Mouse (Mus musculus): Measurements from ENCODE around the gene Gm8104.
"Not testable (repeated sequence)": the region's sequence is repeated elsewhere in the genome, so short reads cannot be mapped to it uniquely, and the experiment has no call there.

Gene Gm8104

DNA sequence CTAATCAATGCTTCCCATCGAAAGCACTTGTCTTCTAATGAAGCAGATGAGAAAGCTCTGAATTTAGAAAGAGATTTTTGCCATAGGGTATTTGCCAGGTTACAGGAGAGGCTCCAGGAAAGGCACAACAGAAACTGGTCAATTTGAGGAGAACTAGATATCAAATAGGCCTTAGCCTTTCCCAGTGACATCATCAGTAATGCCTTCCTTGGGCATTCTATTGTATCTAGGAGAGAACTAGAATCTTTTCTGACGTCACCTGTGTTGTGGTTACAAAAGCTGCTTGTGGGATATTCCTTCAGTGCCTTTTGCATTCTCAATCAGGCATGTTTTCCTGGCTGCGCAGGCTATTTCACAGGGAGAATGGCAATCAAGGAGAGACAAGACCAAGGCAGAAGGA is at the start of gene Gm8104:
Gene Gm8104 (plus strand): TSS at position 301 of the 400 bp plus-strand sequence.
- not testable (repeated sequence) for DNase-seq (ENCODE audit: low read depth, low spot score)

DNA sequence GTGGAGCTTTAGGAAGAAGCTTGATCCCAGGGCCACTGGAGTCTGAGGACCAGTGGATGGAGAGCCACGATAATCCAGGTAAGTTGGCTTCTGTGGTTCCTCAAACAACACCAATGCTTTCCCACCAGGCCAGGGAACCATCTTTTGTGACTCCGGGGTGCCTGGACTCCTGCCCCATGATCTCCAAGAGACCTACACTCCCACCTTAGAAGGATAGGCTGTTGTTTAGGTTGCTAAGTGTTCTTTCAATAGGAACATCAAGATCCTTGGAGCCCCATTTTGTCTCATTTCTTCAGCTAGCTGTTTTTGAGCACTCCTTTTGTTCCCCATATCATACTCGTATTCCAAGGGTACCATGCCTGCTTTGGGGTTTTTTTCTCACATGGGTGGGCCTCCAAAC is 42.3 kb upstream of the Gm8104 start:
- DNase-seq (ENCODE audit: low read depth, low spot score): not testable (repeated sequence)

DNA sequence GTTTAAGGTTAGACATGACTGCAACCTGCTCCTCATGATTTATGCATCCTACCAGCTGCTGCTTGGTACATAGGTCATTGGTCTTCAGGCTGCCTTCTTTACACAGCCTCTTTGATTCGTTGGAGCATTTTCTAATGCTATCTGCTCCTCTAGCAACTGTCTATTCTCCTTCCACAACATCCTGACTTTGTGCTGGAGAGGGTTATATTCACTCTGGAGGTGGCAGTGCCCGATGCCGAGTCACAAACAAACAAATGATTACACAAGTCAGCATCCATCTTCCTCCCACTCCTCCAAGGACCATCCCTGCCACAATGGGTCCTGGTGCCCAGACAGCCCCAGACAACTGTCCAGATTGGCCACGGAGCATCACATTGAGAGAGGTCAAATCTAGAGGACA is 40.2 kb upstream of the Gm8104 start:
- not testable (repeated sequence) for DNase-seq (ENCODE audit: low read depth, low spot score)

DNA sequence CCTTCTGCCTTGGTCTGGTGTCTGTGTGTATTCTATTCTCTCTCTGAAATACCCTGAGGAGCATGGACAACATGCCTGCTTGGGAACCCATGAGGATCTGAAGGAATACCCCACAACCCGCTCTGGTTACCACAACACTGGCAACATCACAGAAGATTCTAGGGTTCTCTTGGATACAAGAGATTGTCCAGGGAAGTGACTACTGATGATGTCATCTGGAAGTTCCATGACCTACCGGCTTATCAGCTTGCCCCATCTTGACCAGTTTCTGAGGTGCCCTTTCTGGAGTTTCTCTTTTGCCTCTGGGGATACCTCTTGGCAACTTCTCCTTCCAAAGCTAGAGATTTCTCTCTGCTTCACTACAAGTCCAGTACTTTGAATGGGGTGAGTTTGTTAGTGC is 23.9 kb upstream of the Gm8104 start, which contains the start of gene Gm8094:
Gene Gm8094 (minus strand): TSS at position 101 of the 400 bp plus-strand sequence.
- not testable (repeated sequence) for DNase-seq (ENCODE audit: low read depth, low spot score)

DNA sequence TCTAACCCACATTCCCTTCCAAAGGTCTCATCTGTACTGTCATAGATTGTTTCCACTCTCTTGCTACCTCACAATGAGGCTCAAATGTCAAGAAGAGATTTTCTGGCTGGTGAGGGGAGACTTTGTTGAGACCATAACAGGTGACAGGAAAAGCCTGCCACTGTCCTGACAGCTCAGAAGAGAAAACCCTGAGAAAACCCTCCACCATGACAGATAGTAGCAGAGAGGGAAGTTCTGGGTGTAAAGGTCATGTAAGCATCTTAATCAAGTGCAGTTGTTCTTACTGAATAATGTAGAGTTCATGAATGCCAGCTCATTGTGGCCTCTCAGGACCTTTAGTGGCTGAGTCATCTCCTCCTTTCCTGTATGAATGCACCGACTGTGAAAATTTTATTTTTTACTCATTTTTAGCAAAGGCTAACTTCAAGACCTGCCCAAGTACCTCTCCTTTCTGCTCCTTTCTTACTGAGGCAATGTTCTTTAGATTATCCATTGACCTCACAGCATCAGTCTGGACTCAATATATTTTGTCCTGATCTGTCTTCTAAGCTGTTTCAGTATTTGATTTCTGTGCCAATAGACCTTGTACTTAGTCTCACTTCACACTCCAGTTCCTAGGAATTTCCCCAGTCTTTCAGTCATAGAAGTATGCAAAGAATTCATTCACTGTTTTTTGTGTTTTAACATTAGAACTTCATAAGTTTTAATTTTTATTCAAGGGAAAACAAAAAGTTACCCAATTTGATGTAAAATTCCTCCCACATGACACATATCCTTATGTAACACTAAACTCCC is 15.3 kb upstream of the Gm8104 start:
- not testable (repeated sequence) for DNase-seq (ENCODE audit: low read depth, low spot score)

DNA sequence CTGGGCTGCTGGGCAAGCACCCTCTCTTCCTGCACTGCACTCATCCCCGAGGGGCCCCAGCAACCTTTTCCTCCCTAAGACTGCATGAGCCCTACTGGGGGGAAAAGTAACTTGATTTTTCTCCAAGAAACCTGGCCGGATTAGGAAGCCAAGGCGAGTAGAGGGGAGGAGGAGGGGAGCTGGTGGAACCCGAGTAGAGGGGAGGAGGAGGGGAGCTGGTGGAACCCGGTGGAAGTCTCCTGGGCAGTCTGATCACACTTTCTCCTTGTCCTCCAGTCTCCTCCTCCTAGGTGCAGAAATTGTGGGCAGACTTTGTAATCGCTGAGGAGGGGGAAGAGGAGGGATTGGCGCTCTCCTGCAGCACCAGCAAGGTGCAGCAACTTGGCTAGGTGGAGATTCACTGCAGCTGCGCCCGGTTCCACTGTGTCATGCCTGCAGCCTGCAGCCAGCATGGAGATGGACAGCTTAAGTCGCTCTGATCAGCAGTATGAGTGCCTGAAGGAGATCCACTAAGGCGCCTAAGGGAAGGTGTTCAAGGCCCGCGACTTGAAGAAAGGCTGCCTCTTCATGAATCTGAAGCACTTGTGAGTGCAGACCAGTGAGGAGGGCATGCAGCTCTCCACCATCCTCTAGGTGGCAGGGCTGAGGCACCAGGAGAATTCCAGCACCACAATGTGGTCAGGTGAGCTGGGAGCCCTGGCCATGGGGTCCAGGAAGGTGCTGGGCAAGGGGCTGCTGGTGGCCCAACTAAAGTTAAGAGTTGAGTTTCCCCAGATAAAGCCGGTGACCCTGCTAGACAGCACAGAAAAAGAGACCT is 11.1 kb upstream of the Gm8104 start:
- DNase-seq (ENCODE audit: low read depth, low spot score): not testable (repeated sequence)

DNA sequence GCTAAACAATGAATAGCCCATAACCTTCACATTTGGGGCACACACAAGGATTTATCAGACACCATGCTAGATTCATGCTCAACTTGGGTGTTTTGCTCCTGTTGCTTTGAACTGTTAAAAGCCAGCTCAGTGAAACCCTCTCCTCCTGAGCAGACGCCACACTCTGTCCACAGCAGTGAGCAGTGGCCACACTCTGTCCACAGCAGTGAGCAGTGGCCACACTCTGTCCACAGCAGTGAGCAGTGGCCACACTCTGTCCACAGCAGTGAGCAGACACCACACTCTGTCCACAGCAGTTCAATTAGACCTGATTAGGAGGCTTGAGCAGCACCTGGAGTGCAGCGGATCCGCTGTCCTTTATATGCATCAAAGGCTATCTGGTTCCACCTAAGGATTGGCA is 19.3 kb downstream of the Gm8104 start:
- DNase-seq (ENCODE audit: low read depth, low spot score): not testable (repeated sequence)

DNA sequence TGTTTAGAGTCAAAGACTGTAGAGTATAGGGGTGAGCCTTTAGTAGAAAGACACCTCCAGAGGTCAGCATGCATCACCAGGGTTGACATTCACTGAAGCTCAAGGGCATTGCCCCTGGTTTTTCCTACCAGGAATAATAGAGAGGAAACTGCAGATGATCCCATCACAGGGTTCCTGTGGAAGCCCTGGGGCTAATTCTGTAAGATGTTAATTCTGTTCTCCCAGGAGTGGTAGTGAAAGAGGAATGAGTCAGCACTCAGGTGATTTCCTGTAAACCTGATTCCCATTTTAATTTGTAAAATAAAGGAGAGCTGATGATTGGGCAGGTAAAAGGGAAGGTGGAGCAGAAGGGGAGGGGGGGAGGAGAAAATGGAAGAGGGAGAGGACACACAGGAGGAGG is 25.9 kb downstream of the Gm8104 start:
- DNase-seq (ENCODE audit: low read depth, low spot score): not testable (repeated sequence)
